Mouse (Mus musculus): ENCODE measurements around the gene Clstn2.

The Clstn2 gene

GRCm38 (mm10) chr9:97679106-97679505 is 353.9 kb downstream of the Clstn2 start:
- no peak for DNase-seq (ENCODE audit: low spot score)

- no peak for DNase-seq (ENCODE audit: low spot score)
These were observed 355.9 kb downstream of the Clstn2 start for GRCm38 (mm10) chr9:97677075-97677474.

GRCm38 (mm10) chr9:97672681-97673080 is 360.3 kb downstream of the Clstn2 start:
- DNase-seq (ENCODE audit: low spot score), result no peak

DNA sequence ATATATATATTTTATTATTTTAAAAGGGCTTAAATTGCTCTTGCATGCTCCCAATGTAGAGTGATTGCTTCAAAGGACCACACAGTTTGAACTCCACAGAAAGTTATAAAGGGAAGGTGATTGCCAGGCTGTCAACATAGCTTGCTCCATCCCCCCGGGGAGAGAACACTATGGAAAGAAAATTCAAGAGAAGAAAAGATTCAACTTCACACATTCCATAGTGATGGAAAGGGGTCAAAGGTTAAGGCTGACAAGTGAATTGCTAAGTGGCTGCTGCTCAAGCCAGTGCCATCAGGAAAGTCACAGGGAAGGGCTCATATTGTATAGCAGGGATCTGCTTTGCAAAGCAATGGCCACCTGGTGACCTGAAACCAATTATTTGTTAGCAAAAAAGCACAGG is 360.8 kb downstream of the Clstn2 start:
- DNase-seq (ENCODE audit: low spot score), result no peak

- no peak for DNase-seq (ENCODE audit: low spot score)
These were observed 362.3 kb downstream of the Clstn2 start for GRCm38 (mm10) chr9:97670666-97671065.

DNA sequence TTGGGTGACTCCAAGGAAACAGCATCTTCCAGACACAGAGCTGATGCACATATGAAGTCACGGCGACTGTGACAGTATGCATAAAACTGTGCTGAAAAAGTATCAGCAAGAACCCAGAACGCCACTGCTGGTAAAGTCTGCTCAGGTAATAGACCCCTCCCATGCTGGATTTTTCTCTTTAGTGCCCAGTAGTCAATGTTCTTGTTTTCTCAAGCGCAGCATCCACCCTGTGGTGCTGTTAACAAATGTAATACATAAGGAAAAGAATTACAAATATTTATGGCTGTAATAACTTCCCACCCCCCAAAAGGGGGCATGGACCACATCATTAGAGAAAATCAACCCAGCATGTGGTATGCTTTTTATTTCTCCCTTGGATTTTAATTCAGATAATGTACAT is 372.0 kb downstream of the Clstn2 start:
- DNase-seq (ENCODE audit: low spot score), result no peak

- no peak for DNase-seq (ENCODE audit: low spot score)
These were observed 374.2 kb downstream of the Clstn2 start for GRCm38 (mm10) chr9:97658736-97659135.

- DNase-seq (ENCODE audit: low spot score), result no peak
These were observed 384.6 kb downstream of the Clstn2 start for GRCm38 (mm10) chr9:97648409-97648808.

- DNase-seq (ENCODE audit: low spot score), result no peak
These were observed 387.2 kb downstream of the Clstn2 start for GRCm38 (mm10) chr9:97645746-97646145.

DNA sequence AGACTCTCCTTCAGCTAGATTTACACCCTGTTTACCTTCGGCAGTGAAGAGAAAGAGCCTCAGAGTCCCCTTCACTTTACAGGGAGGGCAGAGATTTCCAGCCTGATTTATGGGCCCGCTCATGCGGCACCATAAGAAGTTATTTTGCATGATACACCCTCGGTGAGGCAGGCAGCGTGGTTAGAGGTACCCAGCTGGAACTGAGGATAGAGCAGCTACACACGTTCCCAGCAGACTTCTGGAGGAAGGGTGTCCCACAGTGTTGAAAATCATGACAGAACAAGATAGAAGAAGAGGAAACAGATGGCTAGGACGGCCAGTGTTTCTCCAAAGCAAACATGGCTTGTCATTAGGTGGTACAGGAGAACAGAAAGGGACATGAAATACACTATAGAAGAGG is 390.6 kb downstream of the Clstn2 start:
- DNase-seq (ENCODE audit: low spot score), result no peak

GRCm38 (mm10) chr9:97639967-97640549 is 392.9 kb downstream of the Clstn2 start:
- DNase-seq (ENCODE audit: low spot score), result no peak

- DNase-seq (ENCODE audit: low spot score), result no peak
These were observed 394.2 kb downstream of the Clstn2 start for GRCm38 (mm10) chr9:97638683-97639354.

GRCm38 (mm10) chr9:97635351-97635750 is 397.6 kb downstream of the Clstn2 start:
- no peak for DNase-seq (ENCODE audit: low spot score)

DNA sequence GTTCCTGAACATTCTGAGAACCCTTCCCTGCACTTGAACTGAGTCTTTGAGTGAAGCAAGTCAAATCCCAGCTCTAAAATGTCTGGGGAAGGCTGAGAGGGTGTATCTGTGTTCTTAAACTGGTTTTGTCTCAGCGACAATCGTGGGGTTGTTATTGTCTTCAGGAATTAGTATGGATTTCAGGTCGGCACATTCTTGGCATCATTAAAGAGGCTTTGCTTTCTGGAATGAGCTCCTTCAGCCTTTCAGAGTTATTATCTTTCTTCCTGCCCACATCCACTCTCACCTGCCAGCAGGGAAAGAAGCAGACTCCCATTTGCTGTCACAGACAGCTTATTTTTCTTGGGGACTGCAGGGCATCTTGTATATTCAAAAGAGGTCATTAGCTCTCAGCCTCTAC is 398.1 kb downstream of the Clstn2 start:
- no peak for DNase-seq (ENCODE audit: low spot score)

GRCm38 (mm10) chr9:97629180-97629579 is 403.8 kb downstream of the Clstn2 start:
- no peak for DNase-seq (ENCODE audit: low spot score)

GRCm38 (mm10) chr9:97628361-97628908 is 404.5 kb downstream of the Clstn2 start:
- no peak for DNase-seq (ENCODE audit: low spot score)

GRCm38 (mm10) chr9:97627916-97628315 is 405.1 kb downstream of the Clstn2 start:
- DNase-seq (ENCODE audit: low spot score), result no peak

GRCm38 (mm10) chr9:97610566-97610965 is 422.4 kb downstream of the Clstn2 start:
- DNase-seq (ENCODE audit: low spot score), result no peak

GRCm38 (mm10) chr9:97603729-97604128 is 429.3 kb downstream of the Clstn2 start:
- no peak for DNase-seq (ENCODE audit: low spot score)

DNA sequence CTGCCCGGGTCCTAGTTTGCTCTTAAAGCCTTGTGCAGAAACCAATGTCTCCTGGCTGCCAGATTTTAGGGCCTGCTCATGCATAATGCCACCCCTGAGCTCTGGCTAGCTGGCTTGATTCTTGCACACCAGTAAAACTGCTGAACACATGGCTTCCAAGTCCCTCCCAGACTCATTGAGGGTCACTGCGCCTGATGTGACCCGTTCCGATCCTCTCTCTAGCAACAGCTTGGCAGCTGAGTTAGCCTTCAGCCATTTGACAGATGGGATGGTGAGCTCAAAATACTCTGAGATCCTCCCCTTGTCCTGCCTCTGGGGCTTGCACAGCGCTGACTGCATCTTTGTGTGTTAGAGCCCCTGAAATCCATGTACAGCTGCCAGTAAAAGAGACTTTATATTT is 430.5 kb downstream of the Clstn2 start:
- no peak for DNase-seq (ENCODE audit: low spot score)

DNA sequence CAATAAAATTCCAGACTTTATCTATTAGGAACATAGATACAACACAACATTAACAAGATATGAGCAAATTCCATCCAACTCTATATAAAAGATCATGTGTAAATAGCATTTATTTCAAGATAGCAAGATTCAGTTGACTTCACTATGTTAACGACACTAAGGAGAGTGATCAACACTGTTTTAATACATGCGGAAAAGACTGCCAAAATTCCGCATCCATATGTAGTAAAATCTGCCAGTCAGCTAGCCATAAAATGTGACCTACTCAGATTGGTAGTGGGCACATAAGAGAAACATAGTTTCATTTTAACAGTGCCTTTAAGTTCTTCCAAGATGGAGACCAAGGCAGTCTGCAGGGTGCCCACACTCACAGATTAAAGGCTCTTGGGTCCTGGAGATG is 434.0 kb downstream of the Clstn2 start:
- DNase-seq (ENCODE audit: low spot score), result no peak

- no peak for DNase-seq (ENCODE audit: low spot score)
These were observed 442.3 kb downstream of the Clstn2 start for GRCm38 (mm10) chr9:97590712-97591111.

GRCm38 (mm10) chr9:97570881-97571280 is 462.1 kb downstream of the Clstn2 start:
- no peak for DNase-seq (ENCODE audit: low spot score)

DNA sequence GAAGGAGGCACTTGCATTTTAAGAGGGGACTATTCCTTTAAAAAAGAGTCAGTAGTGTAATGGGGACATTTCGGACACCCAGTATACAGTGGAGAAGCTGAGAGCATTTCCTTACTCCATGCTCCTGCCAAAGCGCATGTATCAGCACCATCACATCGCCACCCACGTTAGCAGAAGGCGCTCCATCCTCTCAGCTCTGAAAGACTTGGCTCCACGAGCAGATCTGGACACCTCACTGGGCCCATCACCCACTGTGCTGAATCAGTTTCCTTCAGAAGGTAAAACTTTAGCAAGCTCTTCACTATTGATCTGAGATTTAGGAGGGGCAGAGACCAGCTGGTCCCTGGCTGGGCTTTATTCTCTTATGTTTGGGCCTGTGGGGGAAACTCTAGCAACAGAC is 469.9 kb downstream of the Clstn2 start:
- no peak for DNase-seq (ENCODE audit: low spot score)

Measured in T-cell, adult 2 months (primary cell).